8 mouse cellular contexts compared by ENCODE assay signal in genomic region chr12:73583813-73584609, GRCm38 (mm10). TPM values are rescaled to one million over a fixed set of nuclear protein-coding genes. Genes with fewer than 3 reads are reported as not detected.
DNase-seq lines count a peak whose midpoint lies in the region; ATAC-seq and TF ChIP-seq lines count a peak whose summit lies in the region.

No protein-coding gene starts in this region.

- no peaks in the 10 kb centered on the region for H3K36me3 ChIP-seq in forebrain, embryonic 14.5 days (ENCODE audit: control insufficient read depth, insufficient read depth, low read length)
- no peaks in the 10 kb centered on the region for H3K36me3 ChIP-seq in hindbrain, embryonic 15.5 days
- no peaks in the 10 kb centered on the region for H3K36me3 ChIP-seq in liver, embryonic 14.5 days (replicated peaks; ENCODE audit: control insufficient read depth, insufficient read depth, low read depth)
- H3K36me3 ChIP-seq in neural tube, embryonic 13.5 days = no peaks in the 10 kb centered on the region

- no peaks in the 10 kb centered on the region for H3K9me3 ChIP-seq in forebrain, embryonic 14.5 days (replicated peaks; ENCODE audit: control insufficient read depth, low read length)
- no peaks in the 10 kb centered on the region for H3K9me3 ChIP-seq in hindbrain, embryonic 15.5 days
- H3K9me3 ChIP-seq in liver, embryonic 14.5 days (ENCODE audit: control insufficient read depth, low read length) = no peaks in the 10 kb centered on the region
- no peaks in the 10 kb centered on the region for H3K9me3 ChIP-seq in neural tube, embryonic 13.5 days

- peaks cover 15% of the 10 kb centered on the region for H3K27me3 ChIP-seq in forebrain, embryonic 14.5 days (replicated peaks; ENCODE audit: control insufficient read depth, insufficient read depth, low read length)
- peaks cover 11% of the 10 kb centered on the region; the same call in 1 of the 2 replicates for H3K27me3 ChIP-seq in hindbrain, embryonic 15.5 days
- H3K27me3 ChIP-seq in liver, embryonic 14.5 days (ENCODE audit: control insufficient read depth, insufficient read depth, low read length) = peaks cover 29% of the 10 kb centered on the region
- H3K27me3 ChIP-seq in neural tube, embryonic 13.5 days = peaks cover 67% of the 10 kb centered on the region

- peak overlapping the region; percentile 39; the same call in 1 of the 2 replicates for H3K27ac ChIP-seq in forebrain, embryonic 14.5 days (ENCODE audit: low read depth, low read length)
- peak overlapping the region; percentile 66 for H3K27ac ChIP-seq in hindbrain, embryonic 15.5 days (replicated peaks)
- no peak overlapping the region for H3K27ac ChIP-seq in liver, embryonic 14.5 days
- H3K27ac ChIP-seq in neural tube, embryonic 13.5 days (replicated peaks) = peak overlapping the region; percentile 59

- H3K9ac ChIP-seq in forebrain, embryonic 14.5 days (ENCODE audit: low read length) = peak overlapping the region; percentile 78
- peak overlapping the region; percentile 75 for H3K9ac ChIP-seq in hindbrain, embryonic 15.5 days
- no peak overlapping the region for H3K9ac ChIP-seq in liver, embryonic 14.5 days (replicated peaks)
- H3K9ac ChIP-seq in neural tube, embryonic 13.5 days = peak overlapping the region; percentile 83

- WGBS in forebrain, embryonic 14.5 days = 3% methylated on average over 33 of the region's 33 CpGs
- WGBS in hindbrain, embryonic 15.5 days = 5% methylated on average over 33 of the region's 33 CpGs
- 6% methylated on average over 33 of the region's 33 CpGs for WGBS in liver, embryonic 14.5 days (ENCODE audit: insufficient replicate concordance)
- WGBS in neural tube, embryonic 13.5 days = 5% methylated on average over 33 of the region's 33 CpGs

- peak overlapping the region; percentile 60 for H3K4me3 ChIP-seq in forebrain, embryonic 14.5 days (ENCODE audit: low read depth, low read length)
- peak overlapping the region; percentile 82 for H3K4me3 ChIP-seq in hindbrain, embryonic 15.5 days
- peak overlapping the region; percentile 29 to 56 for H3K4me3 ChIP-seq in liver, embryonic 14.5 days (ENCODE audit: insufficient read depth in 1 of 2, low read depth in 2 of 2, low read length in 2 of 2)
- peak overlapping the region; percentile 71 for H3K4me3 ChIP-seq in neural tube, embryonic 13.5 days

- H3K4me1 ChIP-seq in forebrain, embryonic 14.5 days (ENCODE audit: control insufficient read depth, insufficient read depth, low read length) = no peaks in the 10 kb centered on the region; the same call in 1 of the 2 replicates
- H3K4me1 ChIP-seq in hindbrain, embryonic 15.5 days (replicated peaks) = peaks cover 20% of the 10 kb centered on the region
- H3K4me1 ChIP-seq in liver, embryonic 14.5 days (replicated peaks; ENCODE audit: control insufficient read depth in 2 of 2, insufficient read depth in 2 of 2, low read length in 1 of 2) = peaks cover 0 to 2% of the 10 kb centered on the region in 2 experiments; a peak in 1 of 4 replicates
- H3K4me1 ChIP-seq in neural tube, embryonic 13.5 days (replicated peaks) = peaks cover 21% of the 10 kb centered on the region

- peak; percentile 19; the same call in 1 of the 2 replicates for TF ChIP-seq CTCF in liver, embryonic 14.5 days (IDR thresholded peaks at IDR 0.05; ENCODE audit: low read depth)

- no peak for TF ChIP-seq EP300 in liver, embryonic 14.5 days (IDR thresholded peaks at IDR 0.05; ENCODE audit: low read depth)

- peak overlapping the region; percentile 94 for H3K4me2 ChIP-seq in forebrain, embryonic 14.5 days (ENCODE audit: low read length)
- peak overlapping the region; percentile 90 for H3K4me2 ChIP-seq in hindbrain, embryonic 15.5 days
- peak overlapping the region; percentile 67 for H3K4me2 ChIP-seq in liver, embryonic 14.5 days (ENCODE audit: low read depth)
- H3K4me2 ChIP-seq in neural tube, embryonic 13.5 days = peak overlapping the region; percentile 80

- peak; percentile 50 for ATAC-seq in forebrain, embryonic 14.5 days
- no peak for ATAC-seq in hindbrain, embryonic 15.5 days (ENCODE audit: low FRiP score, low read depth)
- ATAC-seq in liver, embryonic 14.5 days (ENCODE audit: insufficient read depth) = peak; percentile 50; the same call in 1 of the 2 replicates
- ATAC-seq in neural tube, embryonic 13.5 days (ENCODE audit: low read depth) = peak; percentile 58

- DNase-seq in urinary bladder, postnatal 36 days (ENCODE audit: low spot score in 2 of 2) = peak; percentile 21 to 31
- DNase-seq in urinary bladder, postnatal 10 days (ENCODE audit: low spot score) = no peak
- DNase-seq in forebrain, embryonic 14.5 days (ENCODE audit: low spot score) = peak; percentile 41
- DNase-seq in liver, embryonic 14.5 days (ENCODE audit: low read depth in 3 of 3, low spot score in 3 of 3) = no peak
- DNase-seq in cerebellum, adult 8-10 months = no peak
- no peak for DNase-seq in adrenal gland, adult 18-20 months (ENCODE audit: low spot score in 2 of 2)

RNA-seq across cellular contexts. Expression of gene Prkch, which starts 0.6 kb away (rescaled TPM):
- 4.7 and 6.7 TPM in 2 replicates for polyA plus RNA-seq in forebrain, embryonic 14.5 days (2014; fragmentation: Nextera tagmentation; extraction: Ambion mirVana)
- polyA plus RNA-seq in hindbrain, embryonic 15.5 days (2015; fragmentation: Nextera tagmentation; extraction: Ambion mirVana) = 7.8 and 8.6 TPM in 2 replicates
- polyA plus RNA-seq in liver, embryonic 14.5 days (2012; rRNA removed) = 0.78 and 1.1 TPM in 2 replicates
- polyA plus RNA-seq in liver, embryonic 14.5 days (2014; fragmentation: Nextera tagmentation; extraction: Ambion mirVana) = 1.5 and 1.6 TPM in 2 replicates
- polyA plus RNA-seq in neural tube, embryonic 13.5 days (2015; fragmentation: Nextera tagmentation; extraction: Ambion mirVana) = 9.6 and 11.8 TPM in 2 replicates
- total RNA-seq in adrenal gland, adult 18-20 months (2021) = 10 to 100 TPM; 11.0 to 12.5 TPM

RNA-seq across cellular contexts. Expression of gene Tmem30b, which starts 37.8 kb away (rescaled TPM):
- polyA plus RNA-seq in forebrain, embryonic 14.5 days (2014; fragmentation: Nextera tagmentation; extraction: Ambion mirVana) = 0.11 and 0.23 TPM in 2 replicates
- polyA plus RNA-seq in hindbrain, embryonic 15.5 days (2015; fragmentation: Nextera tagmentation; extraction: Ambion mirVana) = 0.24 and 0.38 TPM in 2 replicates
- 1.9 and 2.0 TPM in 2 replicates for polyA plus RNA-seq in liver, embryonic 14.5 days (2012; rRNA removed)
- polyA plus RNA-seq in liver, embryonic 14.5 days (2014; fragmentation: Nextera tagmentation; extraction: Ambion mirVana) = 3.8 and 3.9 TPM in 2 replicates
- 0.45 and 0.61 TPM in 2 replicates for polyA plus RNA-seq in neural tube, embryonic 13.5 days (2015; fragmentation: Nextera tagmentation; extraction: Ambion mirVana)
- under 1 TPM in 1 of 2 experiments, not detected in 1; 0.19 TPM for total RNA-seq in adrenal gland, adult 18-20 months (2021)

Comparison
In these comparisons a context has a peak if more than half of its experiments do, and no peak if none do; other contexts are left out.
1. DNase-seq: peak in urinary bladder, postnatal 36 days (2 of 2) and forebrain, embryonic 14.5 days (single experiment); none in urinary bladder, postnatal 10 days (single experiment), liver, embryonic 14.5 days (0 of 3), cerebellum, adult 8-10 months (single experiment) and adrenal gland, adult 18-20 months (0 of 2).
2. Peak in every context shown above with its lines, with median percentiles within 50 percentile points of each other: H3K4me2 ChIP-seq and H3K4me3 ChIP-seq.